Mouse (Mus musculus): ENCODE measurements at regions not wholly inside any gene's neighbourhood (a gene's known extent, or its start where the extent isn't known, plus 50 kb on each side); places are given as distances from the start of the nearest gene placed in this dataset.

DNA sequence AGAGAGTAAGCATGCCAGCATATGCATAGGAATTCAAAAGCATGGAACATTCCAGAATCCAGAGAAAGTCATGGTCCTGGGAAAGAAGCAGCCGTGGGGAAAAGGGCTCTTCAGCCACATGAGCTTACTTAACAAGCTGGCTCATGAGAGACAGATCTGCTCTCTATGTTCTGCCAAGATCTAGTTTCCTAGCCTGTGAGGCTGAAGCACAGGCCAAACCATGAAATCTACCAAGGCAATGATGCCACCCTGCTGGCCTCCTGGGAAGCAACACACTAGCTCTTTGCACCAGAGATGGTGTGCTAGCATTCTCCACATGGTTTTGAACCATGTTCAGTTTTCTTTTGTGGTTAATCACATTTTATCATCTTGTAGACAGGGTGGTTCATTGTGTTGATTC is 75.5 kb upstream of the N6amt1 start:
- no peak for TF ChIP-seq CHD2 (IDR thresholded peaks at IDR 0.05; ENCODE audit: low read depth, low read length)
- no peak for TF ChIP-seq ZNF384 (IDR thresholded peaks at IDR 0.05; ENCODE audit: low read depth, low read length)
- TF ChIP-seq HCFC1 (IDR thresholded peaks at IDR 0.05; ENCODE audit: borderline replicate concordance, insufficient read depth, low read length) = no peak
- TF ChIP-seq MAFK (IDR thresholded peaks at IDR 0.05; ENCODE audit: insufficient read depth, low read depth, low read length) = no peak
- no peak for TF ChIP-seq ZC3H11A (IDR thresholded peaks at IDR 0.05; ENCODE audit: borderline replicate concordance, low read depth, low read length)

Data from ES-E14 (cell line).